Mouse (Mus musculus) heart, adult 2 months (tissue): Measurements from ENCODE around the gene Ascl2. TPM values are rescaled to one million over a fixed set of nuclear protein-coding genes. Genes with fewer than 3 reads are reported as not detected.
A peak's percentile ranks its signal among the peaks of the same experiment; 100 is the strongest.

Experiments used
- DNase-seq, 2 experiments: peaks; one replicate each; pipeline ENCODE4 v3.0.0; 2021
- H3K27ac ChIP-seq: fragments of 200-600 bp; 2 replicates; pipeline ENCODE4 v1.8.1; 2022
- H3K27me3 ChIP-seq: fragments of 200-500 bp; 2 replicates; pipeline ENCODE4 v1.6.1; 2012; ENCODE audit warnings: mild to moderate bottlenecking, low read length, inconsistent platforms, mixed read lengths; ENCODE audit not compliant: control insufficient read depth, insufficient read depth
- H3K36me3 ChIP-seq: fragments of 200-500 bp; 2 replicates; pipeline ENCODE4 v1.6.1; 2012; ENCODE audit warnings: low read length, inconsistent platforms; ENCODE audit not compliant: control insufficient read depth, insufficient read depth
- H3K4me1 ChIP-seq: fragments of 200-500 bp; 2 replicates; pipeline ENCODE4 v1.6.1; 2011; ENCODE audit warnings: low read length; ENCODE audit not compliant: control insufficient read depth, insufficient read depth
- H3K4me3 ChIP-seq: fragments of 200-600 bp; 2 replicates; pipeline ENCODE4 v1.8.1; 2022
- H3K79me2 ChIP-seq: fragments of 200-500 bp; replicated peaks from 2 replicates; pipeline ENCODE4 v1.6.1; 2012; ENCODE audit warnings: mild to moderate bottlenecking, inconsistent platforms, low read length, moderate library complexity, mixed read lengths; ENCODE audit not compliant: control insufficient read depth, insufficient read depth
- H3K9ac ChIP-seq: fragments of 200-500 bp; 2 replicates; pipeline ENCODE4 v1.6.1; 2012; ENCODE audit warnings: low read depth, mild to moderate bottlenecking, control low read depth, inconsistent platforms, low read length, mixed read lengths
- CTCF ChIP-seq: fragments of 200-600 bp; IDR thresholded peaks from 2 replicates; pipeline ENCODE4 v1.8.1; 2022; ENCODE audit warnings: antibody characterized with exemption, mild to moderate bottlenecking, moderate library complexity
- EP300 ChIP-seq: fragments of 200-500 bp; IDR thresholded peaks from 2 replicates; pipeline ENCODE4 v1.6.1; 2011; ENCODE audit warnings: low read depth, low read length, control low read depth; ENCODE audit not compliant: insufficient read depth
- POLR2A ChIP-seq: fragments of 200-500 bp; IDR thresholded peaks from 2 replicates; pipeline ENCODE4 v1.6.1; 2011; ENCODE audit warnings: mild to moderate bottlenecking, low read depth, low read length, control low read depth; ENCODE audit not compliant: insufficient read depth
- WGBS: fragments of 180-500 bp; shearing (Covaris S2); methylation state at CpG from one replicate; pipeline ENCODE4 v1.1.7; 2018; 5-methylcytosine and 5-hydroxymethylcytosine counted together
- intact Hi-C: fragments of 180-260 bp; cut with DNase I; formaldehyde crosslinking; loops from one replicate; pipeline ENCODE4 v1.15.1; 2025
- polyA plus RNA-seq: library from polyadenylated mRNA; depleted of rRNA; stranded (reverse); fragments of >200 nt; gene quantifications from 2 replicates; pipeline ENCODE4 v1.2.3, GENCODE M21; 2012; rRNA removed
- total RNA-seq, 2 experiments: library from RNA; stranded (reverse); gene quantifications; 2 replicates each; pipeline ENCODE4 v1.2.3; 2021

Gene Ascl2
- total and polyA plus RNA-seq, 3 experiments, result 0.08 TPM; not detected in 2

- intact Hi-C loops, result no loop called here
- no peak for DNase-seq
- H3K79me2 ChIP-seq, result no peaks in the 10 kb centered on the region
- H3K4me3 ChIP-seq, result no peak overlapping the region
- H3K27ac ChIP-seq, result no peak overlapping the region
- no peaks in the 10 kb centered on the region for H3K27me3 ChIP-seq
- 73% methylated on average over 3 of the region's 3 CpGs for WGBS
- no peak overlapping the region for H3K9ac ChIP-seq
- no peak for TF ChIP-seq POLR2A
- no peak for TF ChIP-seq EP300
- TF ChIP-seq CTCF, result no peak
- H3K4me1 ChIP-seq, result no peaks in the 10 kb centered on the region
- H3K36me3 ChIP-seq, result no peaks in the 10 kb centered on the region
These were observed 36.6 kb downstream of the Ascl2 start for GRCm38 (mm10) chr7:142932469-142932868.

GRCm38 (mm10) chr7:142931028-142931427, 38.0 kb downstream of the Ascl2 start, which contains the start of gene Th:
Th (minus strand) TSS chr7:142931128.
- WGBS, result 83% methylated on average over 3 of the region's 3 CpGs
- H3K4me3 ChIP-seq, result no peak within 1 kb of the TSS
- TF ChIP-seq CTCF, result no peak
- no peak for TF ChIP-seq POLR2A
- TF ChIP-seq EP300, result no peak

GRCm38 (mm10) chr7:142929516-142929915, 39.5 kb downstream of the Ascl2 start:
- WGBS, result 54% methylated on average over 2 of the region's 2 CpGs
- TF ChIP-seq POLR2A (no peak), EP300 (no peak), CTCF (peak; percentile 20; the same call in 1 of the 2 replicates)
- intact Hi-C loops, result no loop called here
- Histone ChIP-seq H3K27me3 (no peaks in the 10 kb centered on the region), H3K27ac (no peak overlapping the region), H3K36me3 (no peaks in the 10 kb centered on the region), H3K4me1 (no peaks in the 10 kb centered on the region), H3K79me2 (no peaks in the 10 kb centered on the region), H3K4me3 (no peak overlapping the region), H3K9ac (no peak overlapping the region)
- DNase-seq, result peak in 1 of 2 experiments; percentile 56

More at GRCm38 (mm10) chr7:142931028-142931427, 38.0 kb downstream of the Ascl2 start, which contains the start of gene Th:
- Histone ChIP-seq H3K27me3 (no peaks in the 10 kb centered on the region), H3K79me2 (no peaks in the 10 kb centered on the region), H3K9ac (no peak within 1 kb of the TSS), H3K36me3 (no peaks in the 10 kb centered on the region), H3K27ac (no peak within 1 kb of the TSS), H3K4me1 (no peaks in the 10 kb centered on the region)
- intact Hi-C loops, result no loop called here
- no peak for DNase-seq

GRCm38 (mm10) chr7:142927293-142927692, 41.8 kb downstream of the Ascl2 start:
- intact Hi-C loops, result no loop called here
- no peaks in the 10 kb centered on the region for H3K27me3 ChIP-seq
- no peaks in the 10 kb centered on the region for H3K36me3 ChIP-seq
- no peak overlapping the region for H3K27ac ChIP-seq
- WGBS, result 87% methylated on average over 8 of the region's 8 CpGs
- H3K79me2 ChIP-seq, result no peaks in the 10 kb centered on the region
- H3K4me3 ChIP-seq, result no peak overlapping the region
- H3K4me1 ChIP-seq, result no peaks in the 10 kb centered on the region
- DNase-seq, result no peak
- no peak overlapping the region for H3K9ac ChIP-seq
- TF ChIP-seq EP300 (no peak), CTCF (no peak), POLR2A (no peak)

GRCm38 (mm10) chr7:142918641-142919628, 50.1 kb downstream of the Ascl2 start:
- no peak overlapping the region for H3K9ac ChIP-seq
- peak; percentile 76; the same call in 1 of the 2 replicates for TF ChIP-seq EP300
- no peak; the same call in none of the 2 replicates for TF ChIP-seq CTCF
- DNase-seq, result peak; percentile 74 to 87
- no peaks in the 10 kb centered on the region for H3K4me1 ChIP-seq
- no peak overlapping the region for H3K4me3 ChIP-seq
- 34% methylated on average over 8 of the region's 8 CpGs for WGBS
- intact Hi-C loops, result loop anchor here (1.0 to 2.0 kb wide), 2 partner anchors 25 to 168 kb away; no protein-coding TSS in a partner anchor
- H3K36me3 ChIP-seq, result no peaks in the 10 kb centered on the region
- H3K79me2 ChIP-seq, result no peaks in the 10 kb centered on the region
- H3K27me3 ChIP-seq, result no peaks in the 10 kb centered on the region
- H3K27ac ChIP-seq, result no peak overlapping the region

- intact Hi-C loops, result loop anchor here (2.0 kb wide), 1 partner anchor 169 kb away; no protein-coding TSS in a partner anchor
- no peak for DNase-seq
- Histone ChIP-seq H3K9ac (no peak overlapping the region), H3K4me1 (no peaks in the 10 kb centered on the region), H3K79me2 (no peaks in the 10 kb centered on the region), H3K36me3 (no peaks in the 10 kb centered on the region), H3K27ac (no peak overlapping the region), H3K27me3 (no peaks in the 10 kb centered on the region), H3K4me3 (no peak overlapping the region)
- WGBS, result 78% methylated on average over 5 of the region's 5 CpGs
- TF ChIP-seq CTCF (no peak), POLR2A (no peak), EP300 (no peak)
These were observed 51.4 kb downstream of the Ascl2 start for GRCm38 (mm10) chr7:142917659-142918058.

Other genes starting within 250 kb of the Ascl2 start
- gene Ins2, start 225.9 kb downstream of the Ascl2 start, total RNA-seq, result not detected
- gene Ins2, start 225.9 kb downstream of the Ascl2 start, polyA plus RNA-seq, result not detected in 2 replicates
- not detected for gene Th, start 38.1 kb downstream of the Ascl2 start, total RNA-seq
- gene Th, start 38.1 kb downstream of the Ascl2 start, polyA plus RNA-seq, result 0.27 and 0.35 TPM in 2 replicates
- 1 to 10 TPM in 1 of 2 experiments, under 1 TPM in 1; 0.44 to 1.3 TPM for gene Tspan32, start 35.8 kb upstream of the Ascl2 start, total RNA-seq
- 1.8 and 1.9 TPM in 2 replicates for gene Tspan32, start 35.8 kb upstream of the Ascl2 start, polyA plus RNA-seq
- gene Cd81, start 83.5 kb upstream of the Ascl2 start, total RNA-seq, result 100 to 1,000 TPM; 424 to 434 TPM
- 641 and 822 TPM in 2 replicates for gene Cd81, start 83.5 kb upstream of the Ascl2 start, polyA plus RNA-seq
- 10 to 100 TPM; 13.6 to 14.8 TPM for gene Tssc4, start 100.0 kb upstream of the Ascl2 start, total RNA-seq
- 33.2 and 36.9 TPM in 2 replicates for gene Tssc4, start 100.0 kb upstream of the Ascl2 start, polyA plus RNA-seq
- not detected for gene Trpm5, start 125.4 kb upstream of the Ascl2 start, total RNA-seq
- gene Trpm5, start 125.4 kb upstream of the Ascl2 start, polyA plus RNA-seq, result 0.06 and 0.08 TPM in 2 replicates
- gene Kcnq1, start 137.1 kb upstream of the Ascl2 start, total RNA-seq, result 10 to 100 TPM; 32.4 to 34.2 TPM
- 42.0 and 48.1 TPM in 2 replicates for gene Kcnq1, start 137.1 kb upstream of the Ascl2 start, polyA plus RNA-seq